Mouse (Mus musculus): Measurements from ENCODE around the gene Sec24a.
"Not testable (repeated sequence)": the region's sequence is repeated elsewhere in the genome, so short reads cannot be mapped to it uniquely, and the experiment has no call there.

Gene Sec24a

GRCm38 (mm10) chr11:51688330-51689328 lies 74.8 kb downstream of the Sec24a start, which contains the start of gene 0610009B22Rik:
TSS of gene 0610009B22Rik (minus strand) at chr11:51688874.
- peak; percentile 99 to 100 for DNase-seq (ENCODE audit: low spot score in 2 of 2)

DNA sequence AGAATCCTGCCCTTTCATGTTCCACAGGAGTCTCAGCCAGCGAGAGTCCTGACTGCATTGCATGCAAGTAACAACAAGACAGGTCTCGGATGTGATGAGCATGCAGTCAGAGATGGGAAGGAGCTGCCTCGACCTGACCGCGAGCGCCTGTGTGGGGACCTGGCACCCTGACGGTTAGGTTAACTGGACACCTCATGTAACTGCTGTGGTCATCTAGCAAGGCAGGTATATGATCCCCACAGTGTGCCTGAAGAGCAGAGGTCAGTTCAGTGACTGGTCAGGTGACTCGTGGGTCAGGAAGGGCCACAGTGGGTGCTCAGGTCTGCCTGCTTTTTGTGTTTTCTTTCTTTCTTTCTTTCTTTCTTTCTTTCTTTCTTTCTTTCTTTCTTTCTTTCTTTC lies 81.5 kb downstream of the Sec24a start:
- DNase-seq (ENCODE audit: low spot score in 2 of 2), result no peak

DNA sequence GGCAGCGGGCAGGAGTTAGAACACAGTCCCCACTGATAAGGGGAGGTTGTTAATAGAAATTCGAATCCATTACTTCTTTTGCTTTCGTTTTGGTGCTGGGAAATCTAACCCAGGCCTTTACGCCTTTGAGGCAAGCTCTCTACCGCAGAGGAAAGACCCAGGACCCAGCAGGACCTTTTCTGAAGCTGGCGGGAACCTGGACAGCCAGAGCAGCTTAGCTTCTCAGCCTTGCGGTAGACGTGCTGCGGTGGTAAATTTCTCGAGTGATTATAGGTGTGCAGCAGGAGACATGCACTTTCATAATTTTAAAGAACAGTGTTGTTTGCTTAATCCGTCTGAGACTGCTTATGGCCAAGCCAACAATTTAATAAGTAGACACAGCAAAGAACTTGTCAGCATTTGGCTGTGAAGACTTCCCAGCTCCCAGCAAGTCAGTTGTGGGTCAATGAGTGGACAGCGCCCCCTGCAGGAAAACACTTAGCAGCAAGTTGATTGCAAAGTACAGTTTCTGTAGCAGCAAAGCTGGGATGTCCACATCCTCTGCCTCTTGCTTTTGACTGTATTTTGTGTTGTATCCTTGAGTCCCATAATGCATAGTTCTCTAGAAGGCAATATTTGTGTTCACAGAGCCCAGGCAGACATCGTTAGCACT lies 82.0 kb downstream of the Sec24a start:
- peak; percentile 87 to 89 for DNase-seq (ENCODE audit: low spot score in 2 of 2)

DNA sequence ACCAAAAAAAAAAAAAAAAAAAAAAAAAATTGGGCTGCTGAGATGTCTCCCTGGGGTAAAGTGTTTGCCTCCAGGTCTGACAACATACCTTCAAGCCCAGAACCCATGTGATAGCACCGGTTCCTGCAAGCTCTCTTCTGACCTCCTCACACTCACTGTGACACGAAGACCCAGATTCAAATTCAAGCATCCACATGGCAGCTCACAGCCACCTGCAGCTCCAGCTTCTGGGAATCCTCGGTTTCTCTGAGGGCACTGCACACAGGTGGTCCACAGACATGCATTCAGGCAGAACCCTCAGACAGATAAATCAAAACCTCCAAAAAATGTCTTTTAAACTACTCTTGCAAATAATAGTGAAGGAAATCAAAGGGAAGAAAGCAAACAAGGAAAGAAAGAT lies 84.0 kb downstream of the Sec24a start:
- DNase-seq (ENCODE audit: low spot score in 2 of 2), result no peak

DNA sequence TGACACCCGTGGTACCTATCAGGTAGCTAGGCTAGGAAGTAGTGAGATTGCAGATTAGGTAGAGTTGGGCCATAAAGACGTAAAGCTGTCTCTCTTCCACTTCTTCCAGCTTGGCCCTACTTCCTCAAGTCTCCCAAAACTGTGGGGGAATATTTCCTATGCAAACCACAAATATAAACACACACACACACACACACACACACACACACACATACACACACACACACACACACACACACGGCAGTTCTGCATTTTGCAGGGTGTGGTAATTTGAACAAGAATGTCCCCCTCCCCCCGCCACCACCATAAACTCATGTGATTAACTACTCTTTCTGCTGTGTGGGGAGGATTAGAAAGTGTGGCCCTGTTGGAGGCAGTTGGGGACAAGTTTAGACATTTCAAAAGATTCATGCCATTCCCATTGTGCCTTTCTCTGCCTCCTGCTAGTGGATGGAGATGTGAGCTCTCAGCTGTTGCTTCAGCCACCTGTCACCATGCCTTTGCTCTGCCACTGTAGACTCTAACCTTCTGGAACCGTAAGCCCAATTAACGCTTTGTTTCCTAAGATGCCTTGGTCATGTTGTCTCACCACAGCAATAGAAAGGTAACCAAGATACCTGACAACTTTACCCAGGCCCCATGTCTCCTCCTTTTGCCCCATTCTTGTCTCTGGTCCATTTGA lies 85.6 kb downstream of the Sec24a start:
- no peak for DNase-seq (ENCODE audit: low spot score in 2 of 2)

- no peak for DNase-seq (ENCODE audit: low spot score in 2 of 2)
Observed at GRCm38 (mm10) chr11:51675386-51675785, 88.0 kb downstream of the Sec24a start.

- DNase-seq (ENCODE audit: low spot score in 2 of 2), result no peak
Observed at GRCm38 (mm10) chr11:51673291-51673690, 90.1 kb downstream of the Sec24a start.

DNA sequence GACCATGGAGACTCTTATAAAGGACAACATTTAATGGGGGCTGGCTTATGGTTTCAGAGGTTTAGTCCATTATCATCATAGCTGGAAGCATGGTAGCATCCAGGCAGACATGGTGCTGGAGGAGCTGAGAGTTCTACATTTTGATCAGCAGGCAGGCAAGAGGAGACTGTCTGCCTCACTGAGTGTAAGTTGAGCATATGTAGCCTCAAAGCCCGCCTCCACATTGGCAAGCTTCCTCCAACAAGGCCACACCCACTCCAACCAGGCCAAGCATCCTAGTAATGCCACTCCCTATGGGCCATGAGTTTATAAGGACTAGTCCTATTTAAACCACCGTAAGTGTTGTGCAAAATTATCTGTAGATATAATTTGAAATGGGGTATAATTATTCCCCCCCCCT lies 92.1 kb downstream of the Sec24a start:
- DNase-seq (ENCODE audit: low spot score in 2 of 2), result no peak

DNA sequence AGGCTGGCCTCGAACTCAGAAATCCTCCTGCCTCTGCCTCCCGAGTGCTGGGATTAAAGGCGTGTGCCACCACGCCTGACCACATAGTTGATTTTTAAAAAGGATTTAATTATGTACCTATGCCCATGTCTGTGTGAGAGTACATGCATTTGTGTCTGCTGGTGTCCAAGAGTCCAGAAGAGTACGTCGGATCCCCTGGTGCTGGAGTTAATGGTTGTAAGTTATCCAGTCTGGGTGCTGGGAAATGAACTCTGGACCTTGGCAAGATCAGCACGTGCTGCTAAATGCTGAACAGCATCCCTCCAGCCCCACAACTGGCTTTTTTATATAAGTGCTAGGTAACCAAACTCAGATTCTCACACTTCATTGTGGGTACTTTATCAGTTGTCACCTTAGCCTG lies 92.6 kb downstream of the Sec24a start:
- DNase-seq (ENCODE audit: low spot score in 2 of 2), result no peak

- DNase-seq (ENCODE audit: low spot score in 2 of 2), result not testable (repeated sequence)
Observed at GRCm38 (mm10) chr11:51664747-51665146, 98.7 kb downstream of the Sec24a start.

DNA sequence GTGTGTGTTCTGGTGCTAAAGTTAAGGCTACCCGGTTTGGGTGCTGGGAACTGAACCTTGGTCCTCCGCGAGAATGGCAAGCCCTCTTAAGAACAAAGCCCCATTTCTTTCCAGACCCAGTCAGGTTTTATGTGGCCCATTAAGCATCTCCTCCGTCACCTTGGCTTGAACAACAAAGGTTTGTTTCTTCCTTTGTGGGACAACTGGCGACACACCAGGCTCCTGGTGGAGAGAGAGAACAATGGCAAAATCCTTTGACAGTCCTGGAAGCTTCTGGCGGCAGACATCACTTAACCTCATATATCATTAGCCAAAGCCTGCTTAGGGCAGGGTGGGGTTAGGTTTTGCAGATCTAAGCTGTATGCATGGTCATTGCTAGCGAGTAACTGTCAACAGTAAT lies 100.8 kb downstream of the Sec24a start:
- DNase-seq (ENCODE audit: low spot score in 2 of 2), result no peak

GRCm38 (mm10) chr11:51661867-51662365 lies 101.5 kb downstream of the Sec24a start:
- DNase-seq (ENCODE audit: low spot score in 2 of 2), result no peak

DNA sequence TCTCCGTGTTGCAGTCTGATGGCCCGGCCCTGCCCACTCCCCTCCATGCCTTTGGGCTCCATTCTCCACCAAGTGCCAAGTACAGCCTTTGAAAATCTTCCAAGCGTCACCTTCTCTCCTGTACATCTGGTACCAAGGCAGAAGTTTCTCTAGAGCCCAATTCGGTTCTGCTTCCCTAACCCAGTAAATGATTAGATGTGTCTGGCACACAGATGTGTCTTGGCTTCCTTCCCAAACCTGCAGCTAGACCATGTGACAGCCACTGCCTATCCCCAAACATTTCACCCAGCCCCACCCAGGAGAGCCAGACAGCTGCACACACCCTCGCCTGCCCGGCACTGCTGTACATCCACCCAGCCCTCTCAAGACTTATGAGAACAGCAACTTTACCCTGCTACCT lies 104.7 kb downstream of the Sec24a start:
- DNase-seq (ENCODE audit: low spot score in 2 of 2), result peak in 1 of 2 experiments; percentile 35

DNA sequence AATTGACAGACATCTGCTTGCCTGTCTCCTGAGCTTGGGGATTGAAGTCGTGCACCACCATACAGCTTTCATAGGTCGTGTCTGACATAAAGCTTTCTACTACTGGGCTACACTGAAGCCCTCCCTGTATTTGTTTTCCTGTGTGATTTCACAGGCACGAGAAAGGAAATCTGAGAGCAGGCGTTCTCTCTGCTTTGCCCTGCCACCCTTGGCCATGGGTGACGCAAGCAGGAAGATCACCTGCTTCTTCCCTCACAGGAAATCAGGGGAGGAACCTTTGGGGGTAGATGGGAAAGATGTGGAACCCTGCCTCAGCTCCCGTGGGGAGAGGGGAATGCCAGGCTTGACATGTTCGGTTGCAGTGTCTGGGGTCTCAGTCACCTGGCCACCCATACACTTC lies 105.1 kb downstream of the Sec24a start:
- no peak for DNase-seq (ENCODE audit: low spot score in 2 of 2)

GRCm38 (mm10) chr11:51656798-51657521 lies 106.5 kb downstream of the Sec24a start:
- no peak for DNase-seq (ENCODE audit: low spot score in 2 of 2)

DNA sequence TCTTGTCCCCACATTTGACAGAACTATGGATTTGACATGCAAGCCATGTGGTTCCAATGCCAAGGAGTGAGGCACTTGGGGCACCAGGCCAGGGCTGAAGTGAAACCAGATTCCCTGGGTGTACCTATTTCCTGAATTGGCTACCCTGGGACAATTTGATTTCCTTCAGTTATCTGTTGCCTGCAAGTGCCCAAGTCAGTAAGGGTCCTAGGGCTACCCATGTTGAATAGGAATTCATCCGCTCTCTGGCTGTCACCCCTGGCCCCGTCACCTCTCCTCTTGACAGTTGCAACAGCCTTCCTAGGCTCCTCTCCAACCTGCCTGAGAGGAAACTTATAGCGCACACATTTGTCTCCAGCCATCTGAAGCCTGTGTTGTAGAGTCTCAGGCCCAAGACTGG lies 108.5 kb downstream of the Sec24a start:
- DNase-seq (ENCODE audit: low spot score in 2 of 2), result no peak

- DNase-seq (ENCODE audit: low spot score in 2 of 2), result no peak
Observed at GRCm38 (mm10) chr11:51653736-51654135, 109.7 kb downstream of the Sec24a start.

DNA sequence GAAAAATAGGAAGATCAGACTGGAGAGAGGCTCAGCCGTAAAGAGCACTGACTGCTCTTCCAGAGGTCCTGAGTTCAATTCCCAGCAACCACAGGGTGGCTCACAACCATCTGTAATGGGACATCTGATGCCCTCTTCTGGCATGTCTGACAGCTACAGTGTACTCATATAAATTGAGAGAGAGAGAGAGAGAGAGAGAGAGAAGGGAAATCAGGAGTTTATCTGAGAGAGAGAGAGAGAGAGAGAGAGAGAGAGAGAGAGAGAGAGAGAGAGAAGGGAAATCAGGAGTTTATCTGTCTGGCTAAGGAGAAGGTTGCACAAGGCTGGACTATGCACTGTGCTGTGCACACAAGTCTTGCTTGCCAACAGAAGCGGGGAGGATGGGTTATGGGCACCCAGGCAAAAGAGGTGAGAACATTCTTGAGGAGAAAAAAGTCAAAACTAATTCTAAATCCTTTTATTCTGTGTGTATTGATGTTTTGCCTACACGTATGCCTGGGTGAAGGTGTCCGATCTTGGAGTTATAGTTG lies 110.5 kb downstream of the Sec24a start:
- DNase-seq (ENCODE audit: low spot score in 2 of 2), result no peak

GRCm38 (mm10) chr11:51650691-51651515 lies 112.5 kb downstream of the Sec24a start, which contains the start of the genes N4bp3 and D930048N14Rik:
TSS of gene N4bp3 (minus strand) at chr11:51650842.
TSS of gene D930048N14Rik (plus strand) at chr11:51650954.
- DNase-seq (ENCODE audit: low spot score in 2 of 2), result no peak

GRCm38 (mm10) chr11:51650261-51650660 lies 113.2 kb downstream of the Sec24a start:
- no peak for DNase-seq (ENCODE audit: low spot score in 2 of 2)
